Mouse (Mus musculus) C2C12 (cell line): ENCODE results near the gene 1700017B05Rik. TPM values are rescaled to one million over a fixed set of nuclear protein-coding genes. Genes with fewer than 3 reads are reported as not detected.

Experiments
- H3K27me3 ChIP-seq: one replicate; pipeline ENCODE4 v1.6.1; 2011; ENCODE audit not compliant: control insufficient read depth, insufficient read depth, insufficient read length
- H3K36me3 ChIP-seq: one replicate; pipeline ENCODE4 v1.6.1; 2011; ENCODE audit not compliant: control insufficient read depth, insufficient read depth
- H3K4me3 ChIP-seq: one replicate; pipeline ENCODE4 v1.5.1; 2011; ENCODE audit warnings: mild to moderate bottlenecking, control low read depth; ENCODE audit not compliant: poor library complexity, insufficient read depth, severe bottlenecking
- H3K79me2 ChIP-seq: one replicate; pipeline ENCODE4 v1.6.1; 2011; ENCODE audit not compliant: control insufficient read depth, insufficient read depth
- H3K79me3 ChIP-seq: one replicate; pipeline ENCODE4 v1.6.1; 2011; ENCODE audit warnings: low read depth, control low read depth
- H3ac ChIP-seq: one replicate; pipeline ENCODE3; 2011; ENCODE audit warnings: low read depth; ENCODE audit not compliant: control insufficient read depth, insufficient read length
- CEBPB ChIP-seq: IDR thresholded peaks from one replicate; pipeline ENCODE4 v1.6.1; 2011; ENCODE audit warnings: low read depth, mild to moderate bottlenecking, control low read depth, moderate library complexity
- CTCF ChIP-seq: IDR thresholded peaks from one replicate; pipeline ENCODE4 v1.5.1; 2011; ENCODE audit not compliant: control insufficient read depth, insufficient read depth, insufficient read length
- FOSL1 ChIP-seq: IDR thresholded peaks from one replicate; pipeline ENCODE4 v1.8.0; 2011; ENCODE audit warnings: mild to moderate bottlenecking, low read length; ENCODE audit not compliant: poor library complexity, insufficient read depth, severe bottlenecking
- MAX ChIP-seq: IDR thresholded peaks from one replicate; pipeline ENCODE4 v1.6.1; 2011; ENCODE audit warnings: mild to moderate bottlenecking, control low read depth
- MYOD1 ChIP-seq: IDR thresholded peaks from one replicate; pipeline ENCODE4 v1.6.1; 2011; ENCODE audit warnings: low read depth; ENCODE audit not compliant: control insufficient read depth, insufficient read length
- MYOG ChIP-seq: IDR thresholded peaks from one replicate; pipeline ENCODE4 v1.6.1; 2011; ENCODE audit not compliant: control insufficient read depth, insufficient read length; ENCODE audit errors: extremely low read depth
- USF1 ChIP-seq: IDR thresholded peaks from one replicate; pipeline ENCODE4 v1.6.1; 2011; ENCODE audit warnings: low read depth, mild to moderate bottlenecking, control low read depth, moderate library complexity
- polyA plus RNA-seq: library from polyadenylated mRNA; unstranded; fragments of >200 nt; fragmentation: generic; extraction: Trizol; gene quantifications from one replicate; pipeline ENCODE4 v1.2.1, GENCODE M21; 2012; ENCODE audit warnings: missing spikeins

Gene 1700017B05Rik
- polyA plus RNA-seq, 1 experiment = 26.2 TPM

DNA sequence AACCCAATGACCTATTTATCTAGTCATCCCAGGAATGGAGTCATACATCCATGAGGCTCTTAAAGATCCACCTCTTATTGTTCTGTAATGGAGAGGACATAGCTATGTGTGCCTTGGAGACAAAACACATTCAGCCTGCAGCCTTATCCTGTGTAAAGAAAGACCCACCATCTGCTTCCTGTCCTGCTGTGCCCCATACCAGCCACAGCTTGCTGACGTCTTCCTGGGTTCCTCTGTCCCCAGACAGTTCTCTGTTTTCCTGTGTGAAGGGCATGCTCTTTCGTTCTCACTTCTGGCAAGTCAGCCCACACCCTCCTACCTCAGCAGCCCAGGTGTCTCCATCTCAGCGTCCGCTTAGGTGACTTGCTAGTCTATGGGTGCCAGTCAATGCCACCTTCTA is 15.9 kb upstream of the 1700017B05Rik start:
- no peak overlapping the region for H3ac ChIP-seq
- no peaks in the 10 kb centered on the region for H3K36me3 ChIP-seq
- no peaks in the 10 kb centered on the region for H3K79me2 ChIP-seq
- H3K79me3 ChIP-seq = no peaks in the 10 kb centered on the region
- H3K27me3 ChIP-seq = no peaks in the 10 kb centered on the region
- TF ChIP-seq USF1 = no peak
- no peak overlapping the region for H3K4me3 ChIP-seq

- Histone ChIP-seq H3K79me2 (no peaks in the 10 kb centered on the region), H3K79me3 (no peaks in the 10 kb centered on the region), H3K4me3 (no peak overlapping the region), H3ac (no peak overlapping the region), H3K27me3 (no peaks in the 10 kb centered on the region), H3K36me3 (no peaks in the 10 kb centered on the region)
- TF ChIP-seq CTCF (no peak), MAX (no peak), USF1 (no peak), CEBPB (no peak), MYOD1 (no peak), FOSL1 (no peak), MYOG (no peak)
These were observed 13.9 kb upstream of the 1700017B05Rik start for GRCm38 (mm10) chr9:57276311-57276710.

- Histone ChIP-seq H3K27me3 (no peaks in the 10 kb centered on the region), H3ac (no peak overlapping the region), H3K79me2 (no peaks in the 10 kb centered on the region), H3K79me3 (no peaks in the 10 kb centered on the region), H3K36me3 (no peaks in the 10 kb centered on the region), H3K4me3 (no peak overlapping the region)
- no peak for TF ChIP-seq MAX
- TF ChIP-seq USF1 = no peak
- no peak for TF ChIP-seq MYOG
These were observed 11.5 kb upstream of the 1700017B05Rik start for GRCm38 (mm10) chr9:57273805-57274494.

GRCm38 (mm10) chr9:57272902-57273804 is 10.7 kb upstream of the 1700017B05Rik start:
- Histone ChIP-seq H3K79me3 (no peaks in the 10 kb centered on the region), H3K27me3 (no peaks in the 10 kb centered on the region), H3K4me3 (no peak overlapping the region), H3ac (no peak overlapping the region), H3K79me2 (no peaks in the 10 kb centered on the region), H3K36me3 (no peaks in the 10 kb centered on the region)
- TF ChIP-seq FOSL1 (no peak), USF1 (no peak), CTCF (no peak), MAX (no peak), MYOD1 (peak; percentile 52), CEBPB (peak; percentile 10), MYOG (no peak)

DNA sequence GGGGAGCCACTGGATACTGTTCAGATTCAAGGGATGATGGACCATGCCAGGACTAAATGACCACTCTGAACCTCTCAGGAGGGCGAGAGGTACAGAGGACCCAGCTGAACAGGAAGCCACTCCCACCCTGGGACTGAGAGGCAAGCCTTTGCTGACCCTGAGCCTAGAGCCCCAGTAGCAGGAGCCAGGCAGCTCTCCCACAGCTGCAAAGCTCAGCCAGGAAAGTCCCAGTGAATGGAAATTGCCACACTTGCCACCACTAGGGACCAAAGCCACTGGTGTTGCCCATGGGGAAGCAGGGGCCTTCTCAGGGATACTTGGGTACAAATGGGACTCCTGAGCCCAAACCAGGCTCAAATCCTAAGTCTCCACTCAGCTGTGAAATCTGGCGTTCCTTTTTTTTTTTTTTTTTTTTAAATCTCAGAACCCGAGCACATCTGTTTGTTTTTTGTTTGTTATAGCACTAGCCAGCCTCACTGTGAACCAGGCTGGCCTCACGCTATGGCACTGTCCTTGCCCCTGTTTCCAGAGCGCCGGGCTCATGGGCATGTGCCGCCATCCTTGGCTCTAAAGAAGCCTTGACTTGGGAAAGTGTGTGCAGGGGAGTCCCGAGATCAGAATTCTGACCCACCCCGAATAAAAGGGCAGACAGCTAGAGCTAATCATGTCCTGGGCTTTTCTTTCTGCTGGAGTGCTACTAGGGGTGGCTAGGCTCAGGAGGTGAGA is 9.6 kb upstream of the 1700017B05Rik start:
- Histone ChIP-seq H3K79me2 (no peaks in the 10 kb centered on the region), H3K4me3 (no peak overlapping the region), H3ac (no peak overlapping the region), H3K27me3 (no peaks in the 10 kb centered on the region), H3K79me3 (no peaks in the 10 kb centered on the region), H3K36me3 (no peaks in the 10 kb centered on the region)
- TF ChIP-seq USF1 = no peak
- TF ChIP-seq CTCF = no peak
- TF ChIP-seq MYOG = no peak
- no peak for TF ChIP-seq MYOD1
- no peak for TF ChIP-seq FOSL1
- no peak for TF ChIP-seq MAX
- no peak for TF ChIP-seq CEBPB
